In the genomic region with DNA sequence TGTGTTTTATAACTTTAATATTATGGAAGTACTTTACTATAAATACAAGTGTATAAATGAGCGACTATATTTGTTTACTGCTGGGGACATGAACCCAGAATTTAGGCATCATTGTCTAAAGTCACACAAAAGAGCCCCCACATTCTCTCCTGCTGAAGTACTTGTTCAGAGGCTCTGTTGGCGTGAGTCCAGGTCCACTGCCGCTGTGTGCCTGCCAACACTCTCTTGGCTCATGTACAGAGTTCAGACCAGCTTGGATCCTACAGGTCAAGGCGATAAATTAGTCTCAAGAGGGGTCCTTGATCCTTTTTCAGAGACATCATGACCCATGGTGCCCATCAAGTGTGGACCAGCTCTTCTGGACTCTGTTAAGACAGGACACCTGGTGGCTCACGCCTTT, we compare ENCODE assay signal across 17 mouse cellular contexts. TPM values are rescaled to one million over a fixed set of nuclear protein-coding genes. Genes with fewer than 3 reads are reported as not detected.
A peak's percentile ranks its signal among the peaks of the same experiment; 100 is the strongest.
DNase-seq lines count a peak whose midpoint lies in the region; ATAC-seq and TF ChIP-seq lines count a peak whose summit lies in the region.
"Had no signal": no experiment of that assay in that cellular context is flagged by ENCODE, and none has a peak within 500 bp of the region (broad histone marks: within the 10 kb centered on the region; RNA-seq: fewer than 3 reads in every experiment).

No protein-coding gene starts in this region.

- TF ChIP-seq CTCF in heart, adult 2 months (IDR thresholded peaks at IDR 0.05), result no peak
- TF ChIP-seq CTCF in lung, embryonic 14.5 days (IDR thresholded peaks at IDR 0.05; ENCODE audit: low read depth), result no peak
- TF ChIP-seq CTCF in lung, postnatal 0 days (IDR thresholded peaks at IDR 0.05), result no peak

- no peaks in the 10 kb centered on the region for H3K9me3 ChIP-seq in lung, embryonic 14.5 days (ENCODE audit: low read depth, low read length)
- no peaks in the 10 kb centered on the region for H3K9me3 ChIP-seq in lung, postnatal 0 days (ENCODE audit: low read length)
- H3K9me3 ChIP-seq: forebrain, embryonic 15.5 days; hindbrain, embryonic 13.5 days; limb, embryonic 10.5 days; liver, embryonic 15.5 days; neural tube, embryonic 12.5 days had no signal

- no peaks in the 10 kb centered on the region for H3K79me2 ChIP-seq in heart, adult 2 months (replicated peaks; ENCODE audit: control insufficient read depth, insufficient read depth, low read length)

- TF ChIP-seq EP300 in heart, adult 2 months (IDR thresholded peaks at IDR 0.05; ENCODE audit: insufficient read depth, low read depth, low read length), result no peak
- TF ChIP-seq EP300 in lung, postnatal 0 days (IDR thresholded peaks at IDR 0.05), result no peak

- no peak overlapping the region for H3K4me3 ChIP-seq in heart, adult 2 months
- H3K4me3 ChIP-seq in lung, embryonic 14.5 days (ENCODE audit: low read depth, low read length), result no peak overlapping the region
- H3K4me3 ChIP-seq in lung, postnatal 0 days (ENCODE audit: low read depth, low read length), result no peak overlapping the region
- H3K4me3 ChIP-seq: forebrain, embryonic 15.5 days; hindbrain, embryonic 13.5 days; limb, embryonic 10.5 days; liver, embryonic 15.5 days; neural tube, embryonic 12.5 days had no signal

- DNase-seq in heart, postnatal 4 days, result peak; percentile 49
- no peak for DNase-seq in heart, adult 2 months
- DNase-seq in lung, embryonic 14.5 days, result peak; percentile 43
- DNase-seq in lung, postnatal 0 days (ENCODE audit: low spot score), result no peak
- DNase-seq in adrenal gland, postnatal 25 days, result peak; percentile 57
- peak; percentile 41 for DNase-seq in kidney, postnatal 14 days
- DNase-seq: cerebellum, adult 9-11 months; heart, adult 11 months; right cerebral cortex, postnatal 25 days had no signal

- H3K36me3 ChIP-seq in heart, adult 2 months (ENCODE audit: control insufficient read depth, insufficient read depth, low read length), result no peaks in the 10 kb centered on the region
- no peaks in the 10 kb centered on the region for H3K36me3 ChIP-seq in lung, embryonic 14.5 days (ENCODE audit: insufficient read depth)
- H3K36me3 ChIP-seq in lung, postnatal 0 days (ENCODE audit: insufficient read depth, low read length), result no peaks in the 10 kb centered on the region
- H3K36me3 ChIP-seq: forebrain, embryonic 15.5 days; hindbrain, embryonic 13.5 days; limb, embryonic 10.5 days; liver, embryonic 15.5 days; neural tube, embryonic 12.5 days had no signal

- no peaks in the 10 kb centered on the region for H3K4me1 ChIP-seq in heart, adult 2 months (ENCODE audit: control insufficient read depth, insufficient read depth, low read length)
- no peaks in the 10 kb centered on the region for H3K4me1 ChIP-seq in lung, embryonic 14.5 days (ENCODE audit: insufficient read depth)
- no peaks in the 10 kb centered on the region for H3K4me1 ChIP-seq in lung, postnatal 0 days (ENCODE audit: insufficient read depth, low read depth, low read length)
- H3K4me1 ChIP-seq: forebrain, embryonic 15.5 days; hindbrain, embryonic 13.5 days; liver, embryonic 15.5 days; neural tube, embryonic 12.5 days had no signal

- intact Hi-C loops in heart, adult 2 months (cut with DNase I), result no loop called here

- no peak overlapping the region for H3K4me2 ChIP-seq in lung, embryonic 14.5 days
- no peak overlapping the region for H3K4me2 ChIP-seq in lung, postnatal 0 days (replicated peaks; ENCODE audit: low read depth, low read length)
- H3K4me2 ChIP-seq: forebrain, embryonic 15.5 days; hindbrain, embryonic 13.5 days; liver, embryonic 15.5 days; neural tube, embryonic 12.5 days had no signal

- ATAC-seq in lung, embryonic 14.5 days (ENCODE audit: insufficient read depth), result no peak
- ATAC-seq in lung, postnatal 0 days, result no peak
- no peak for ATAC-seq in activated CD4-positive, CD25-positive, alpha-beta regulatory T cell, adult 4 months
- ATAC-seq: forebrain, embryonic 15.5 days had no signal

- H3K9ac ChIP-seq in heart, adult 2 months (ENCODE audit: low read depth, low read length), result no peak overlapping the region
- no peak overlapping the region for H3K9ac ChIP-seq in lung, embryonic 14.5 days
- no peak overlapping the region for H3K9ac ChIP-seq in lung, postnatal 0 days (replicated peaks; ENCODE audit: low read depth)
- H3K9ac ChIP-seq: forebrain, embryonic 15.5 days; hindbrain, embryonic 13.5 days; liver, embryonic 15.5 days; neural tube, embryonic 12.5 days had no signal

- no peaks in the 10 kb centered on the region for H3K27me3 ChIP-seq in heart, adult 2 months (ENCODE audit: control insufficient read depth, insufficient read depth, low read length)
- H3K27me3 ChIP-seq in lung, embryonic 14.5 days (ENCODE audit: insufficient read depth, low read length), result no peaks in the 10 kb centered on the region
- H3K27me3 ChIP-seq in lung, postnatal 0 days (replicated peaks; ENCODE audit: insufficient read depth, low read length), result no peaks in the 10 kb centered on the region
- H3K27me3 ChIP-seq: forebrain, embryonic 15.5 days; hindbrain, embryonic 13.5 days; neural tube, embryonic 12.5 days had no signal

- no peak overlapping the region for H3K27ac ChIP-seq in heart, adult 2 months
- no peak overlapping the region for H3K27ac ChIP-seq in lung, embryonic 14.5 days (ENCODE audit: low read depth)
- H3K27ac ChIP-seq in lung, postnatal 0 days (ENCODE audit: low read length), result no peak overlapping the region
- H3K27ac ChIP-seq: forebrain, embryonic 15.5 days; hindbrain, embryonic 13.5 days; kidney, postnatal 0 days; limb, embryonic 10.5 days; liver, embryonic 15.5 days; neural tube, embryonic 12.5 days had no signal

- 56% methylated on average over 5 of the region's 5 CpGs for WGBS in heart, adult 2 months
- WGBS in lung, embryonic 14.5 days, result 71% methylated on average over 5 of the region's 5 CpGs
- WGBS in lung, postnatal 0 days, result 48% methylated on average over 5 of the region's 5 CpGs

- no peak for TF ChIP-seq POLR2A in heart, adult 2 months (IDR thresholded peaks at IDR 0.05; ENCODE audit: insufficient read depth, low read depth, low read length)

RNA-seq across cellular contexts. Expression of gene Nppc, which starts 13.3 kb away (rescaled TPM):
- total RNA-seq in heart, postnatal 4 days (2021), result under 1 TPM; 0.69 to 0.86 TPM
- not detected for total RNA-seq in heart, adult 2 months (2021)
- 0.14 TPM in 1 of 2 replicates, not detected in the other for polyA plus RNA-seq in heart, adult 2 months (2012; rRNA removed)
- polyA plus RNA-seq in lung, embryonic 14.5 days (2014; fragmentation: Nextera tagmentation; extraction: Ambion mirVana), result 0.29 TPM in 1 of 2 replicates, not detected in the other
- polyA plus RNA-seq in lung, postnatal 0 days (2015; fragmentation: Nextera tagmentation; extraction: Ambion mirVana), result 4.0 and 4.6 TPM in 2 replicates
- total RNA-seq in adrenal gland, postnatal 25 days (2021), result not detected in 2 replicates
- not detected for polyA plus RNA-seq in activated CD4-positive, CD25-positive, alpha-beta regulatory T cell, adult 4 months (2017; shearing (Covaris generic))
- total RNA-seq: MEL had no signal
- polyA plus RNA-seq: liver, embryonic 15.5 days had no signal

RNA-seq across cellular contexts. Expression of gene Dis3l2, which starts 46.5 kb away (rescaled TPM):
- total RNA-seq in heart, postnatal 4 days (2021), result 10 to 100 TPM; 17.3 to 18.1 TPM
- total RNA-seq in heart, adult 2 months (2021), result 10 to 100 TPM in 1 of 2 experiments, 1 to 10 TPM in 1; 9.0 to 10.2 TPM
- 7.8 and 11.1 TPM in 2 replicates for polyA plus RNA-seq in heart, adult 2 months (2012; rRNA removed)
- 25.8 and 30.0 TPM in 2 replicates for polyA plus RNA-seq in lung, embryonic 14.5 days (2014; fragmentation: Nextera tagmentation; extraction: Ambion mirVana)
- polyA plus RNA-seq in lung, postnatal 0 days (2015; fragmentation: Nextera tagmentation; extraction: Ambion mirVana), result 13.5 and 14.1 TPM in 2 replicates
- total RNA-seq in adrenal gland, postnatal 25 days (2021), result 14.2 and 18.9 TPM in 2 replicates
- 10 to 100 TPM; 18.9 to 20.4 TPM for polyA plus RNA-seq in activated CD4-positive, CD25-positive, alpha-beta regulatory T cell, adult 4 months (2017; shearing (Covaris generic))

Comparison
In these comparisons a context has a peak if more than half of its experiments do, and no peak if none do; other contexts are left out.
1. DNase-seq: peak in heart, postnatal 4 days (single experiment), lung, embryonic 14.5 days (single experiment), adrenal gland, postnatal 25 days (single experiment) and kidney, postnatal 14 days (single experiment); none in heart, adult 2 months (0 of 2) and lung, postnatal 0 days (single experiment).